Mouse (Mus musculus) layer of hippocampus, adult 9-11 months (tissue): ENCODE data around the gene Gmppa.

Source experiments
- DNase-seq: peaks from one replicate; pipeline ENCODE4 v3.0.0; 2022

Gene Gmppa

DNA sequence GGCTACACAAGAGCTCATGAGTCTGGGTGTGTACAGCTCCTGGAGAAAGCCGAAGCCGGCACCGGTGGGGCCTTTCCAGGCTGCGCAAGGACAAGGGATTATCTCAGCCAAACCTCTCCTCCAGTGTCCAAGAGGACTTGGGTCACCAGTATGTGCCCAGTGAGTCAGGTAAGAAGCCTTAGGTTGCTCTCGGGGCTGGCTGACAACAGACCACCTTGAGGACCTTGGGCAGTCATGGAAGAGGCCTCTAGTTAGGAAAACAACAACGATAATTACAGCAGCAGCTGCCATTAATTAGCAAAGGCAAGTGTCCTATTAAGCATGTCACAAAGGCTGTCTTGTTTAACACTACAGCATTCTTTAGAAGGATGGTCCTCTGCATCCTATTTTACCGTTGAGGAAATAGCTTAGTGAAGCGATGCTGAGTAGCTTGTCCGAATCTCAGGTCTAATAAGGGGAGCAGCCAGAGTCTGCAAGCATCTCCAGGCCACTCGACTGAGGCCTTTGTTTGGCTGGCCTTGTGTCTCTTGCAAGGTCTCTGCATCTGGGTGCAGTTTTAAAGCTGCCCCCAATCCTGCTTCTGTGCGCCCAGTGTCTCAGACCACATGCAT, 11.8 kb upstream of the Gmppa start:
- DNase-seq = no peak

GRCm38 (mm10) chr1:75425796-75426471, 9.8 kb upstream of the Gmppa start:
- DNase-seq = no peak

GRCm38 (mm10) chr1:75438782-75439181, 3.1 kb downstream of the Gmppa start:
- no peak for DNase-seq

DNA sequence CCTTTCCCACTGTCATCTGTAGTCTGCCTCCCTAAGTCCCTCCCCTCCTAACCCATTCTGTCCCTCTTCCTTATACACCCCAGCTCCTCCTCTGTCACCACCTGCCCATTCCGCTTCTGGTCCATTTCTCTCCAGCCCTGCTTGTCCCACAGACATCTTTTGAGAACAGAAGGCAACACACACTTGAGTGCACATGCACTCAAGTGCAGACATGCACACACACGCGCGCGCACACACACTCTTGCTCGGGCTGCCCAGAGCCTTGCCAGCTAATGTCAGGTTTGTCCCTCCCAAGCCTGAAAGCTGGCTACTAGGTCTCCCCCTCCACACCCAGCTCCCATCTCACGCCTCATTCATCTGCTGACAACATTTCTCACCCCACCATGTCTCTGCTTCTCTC, 4.9 kb downstream of the Gmppa start:
- no peak for DNase-seq

DNA sequence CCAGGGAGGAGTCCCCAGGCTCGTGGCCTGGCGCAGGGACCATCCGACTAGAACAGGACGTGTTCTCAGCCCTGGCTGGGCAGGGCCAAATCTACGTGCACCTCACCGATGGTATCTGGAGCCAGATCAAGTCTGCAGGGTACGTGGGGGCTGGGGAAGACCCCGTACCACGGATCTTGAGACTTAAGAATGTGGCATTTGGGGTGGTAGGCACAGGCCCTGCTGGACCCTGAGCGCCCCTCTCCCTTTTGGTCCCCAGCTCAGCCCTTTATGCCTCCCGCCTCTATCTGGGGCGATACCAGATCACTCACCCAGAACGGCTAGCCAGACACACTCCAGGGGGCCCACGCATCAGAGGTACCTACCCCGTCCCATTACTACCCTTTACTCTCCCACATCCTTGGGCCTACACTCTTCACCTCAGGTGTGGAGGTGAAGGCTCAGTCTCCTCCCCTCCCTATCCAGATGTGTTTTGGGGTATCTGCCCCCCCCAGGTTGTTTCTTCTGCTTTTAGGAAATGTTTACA, 5.8 kb downstream of the Gmppa start:
- DNase-seq = no peak

DNA sequence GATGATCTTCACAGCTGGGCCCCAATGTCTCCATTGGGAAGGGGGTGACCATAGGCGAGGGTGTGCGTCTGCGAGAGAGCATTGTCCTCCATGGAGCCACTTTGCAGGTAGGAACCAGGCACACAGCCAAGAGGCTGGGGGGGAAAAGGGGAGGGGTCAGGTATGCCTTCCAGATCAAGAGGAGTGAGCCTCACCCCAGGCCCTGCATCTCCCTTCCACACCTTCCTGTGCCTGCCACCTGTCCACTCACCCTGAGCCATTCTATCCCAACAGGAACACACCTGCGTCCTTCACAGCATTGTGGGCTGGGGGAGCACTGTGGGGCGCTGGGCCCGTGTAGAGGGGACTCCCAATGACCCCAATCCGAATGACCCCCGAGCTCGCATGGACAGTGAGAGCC, 6.4 kb downstream of the Gmppa start:
- no peak for DNase-seq

GRCm38 (mm10) chr1:75442811-75443210, 7.1 kb downstream of the Gmppa start:
- DNase-seq = no peak

DNA sequence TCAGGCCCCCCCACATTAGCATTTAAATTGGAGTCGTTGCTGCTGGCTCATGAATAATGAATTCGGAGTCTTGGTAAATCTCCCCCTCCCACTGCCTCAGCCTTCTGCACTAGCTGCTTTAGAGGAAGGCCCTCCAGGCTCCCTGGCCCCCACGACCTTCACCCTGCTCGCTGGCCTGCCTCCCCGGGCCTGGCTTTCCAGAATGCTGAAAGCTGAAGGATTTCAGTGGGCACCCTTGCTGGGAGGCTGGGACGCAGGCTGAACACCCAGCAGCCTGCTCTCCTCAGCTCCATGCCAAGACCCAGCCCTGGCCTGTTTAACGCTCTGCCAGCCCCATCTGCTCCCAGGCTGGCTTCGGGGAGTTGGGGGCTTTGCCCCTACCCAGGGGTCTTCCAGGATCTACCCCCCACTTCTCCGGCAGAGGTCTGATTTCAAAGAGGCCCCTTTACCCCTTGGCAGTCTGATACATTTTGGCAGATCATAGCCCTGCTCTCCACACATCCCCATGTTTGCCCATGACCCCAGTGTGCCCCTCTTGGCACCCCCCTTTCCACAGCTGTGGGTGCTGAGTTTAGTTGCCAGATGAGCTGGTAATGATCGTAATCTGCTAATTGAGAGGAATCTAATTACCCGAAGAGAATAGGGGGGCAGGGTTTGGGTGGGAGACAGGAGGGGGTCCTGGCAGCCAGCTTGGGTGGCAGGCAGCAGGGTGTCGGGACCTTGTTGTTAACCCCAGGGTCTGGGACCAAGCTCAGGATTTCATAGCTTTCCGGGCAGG, 7.7 kb downstream of the Gmppa start:
- DNase-seq = no peak

DNA sequence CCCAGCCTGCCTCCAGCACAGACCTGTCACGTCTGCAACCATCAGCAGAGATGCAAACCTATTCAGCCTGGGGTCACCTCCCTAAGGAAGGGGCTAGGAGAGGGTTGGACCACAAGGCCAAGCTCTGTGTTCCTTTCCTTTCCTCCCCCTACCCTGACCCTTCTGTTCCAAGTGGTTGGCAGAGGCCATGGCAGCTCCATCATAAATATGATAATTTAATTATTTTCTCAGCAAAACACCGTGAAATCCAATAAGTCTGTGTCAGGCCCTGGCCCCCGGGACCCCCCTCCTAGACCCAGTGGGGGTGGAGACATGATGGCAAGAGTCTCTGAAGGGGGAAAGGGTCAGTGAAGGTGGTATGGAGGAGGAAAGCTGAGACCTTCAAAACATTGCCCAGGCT, 8.5 kb downstream of the Gmppa start:
- DNase-seq = no peak

GRCm38 (mm10) chr1:75445141-75445701, 9.5 kb downstream of the Gmppa start:
- peak; percentile 79 for DNase-seq

- DNase-seq = peak; percentile 71
Measured at GRCm38 (mm10) chr1:75445751-75446611, 10.3 kb downstream of the Gmppa start.

GRCm38 (mm10) chr1:75446656-75447055, 10.9 kb downstream of the Gmppa start:
- DNase-seq = no peak

GRCm38 (mm10) chr1:75447265-75448051, 11.7 kb downstream of the Gmppa start:
- no peak for DNase-seq

DNA sequence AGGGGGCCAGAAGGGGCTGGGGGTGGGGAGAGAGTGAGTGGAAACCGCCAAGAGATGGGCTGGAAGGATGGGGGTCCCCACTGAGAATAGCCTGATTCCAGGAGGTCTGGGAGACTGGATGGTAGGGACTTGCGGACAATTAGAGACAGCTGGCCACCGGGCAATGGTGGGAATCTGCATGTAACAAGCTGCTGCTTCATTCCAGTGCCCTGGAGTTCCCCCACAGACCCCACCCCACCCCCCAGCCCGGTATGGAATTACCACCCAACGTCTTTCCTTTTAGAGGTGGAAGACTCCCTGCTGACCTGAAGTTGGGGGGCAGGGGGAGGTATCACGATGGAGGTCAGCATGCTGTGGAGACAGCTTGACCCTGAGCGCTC, 12.3 kb downstream of the Gmppa start:
- no peak for DNase-seq

DNA sequence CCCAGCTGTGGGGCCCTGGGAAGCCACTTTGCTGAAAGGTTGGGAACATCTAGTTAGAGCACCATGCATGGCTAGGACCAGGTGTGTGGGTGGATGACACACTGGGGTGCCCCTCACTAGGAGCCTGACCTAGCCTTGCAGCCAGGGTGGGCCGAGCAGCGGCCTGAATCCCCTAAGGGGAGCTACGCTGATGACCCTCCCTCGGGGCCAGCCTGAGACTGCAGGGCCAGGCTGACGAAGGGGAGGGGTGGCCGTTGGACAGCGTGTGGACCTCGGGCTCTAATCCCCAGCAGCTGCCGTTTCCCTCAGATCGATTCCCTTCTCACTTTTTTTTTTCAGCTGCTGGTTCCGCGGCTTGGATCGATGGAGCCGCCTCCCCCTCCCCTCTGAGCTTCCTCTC, 13.2 kb downstream of the Gmppa start:
- DNase-seq = no peak

DNA sequence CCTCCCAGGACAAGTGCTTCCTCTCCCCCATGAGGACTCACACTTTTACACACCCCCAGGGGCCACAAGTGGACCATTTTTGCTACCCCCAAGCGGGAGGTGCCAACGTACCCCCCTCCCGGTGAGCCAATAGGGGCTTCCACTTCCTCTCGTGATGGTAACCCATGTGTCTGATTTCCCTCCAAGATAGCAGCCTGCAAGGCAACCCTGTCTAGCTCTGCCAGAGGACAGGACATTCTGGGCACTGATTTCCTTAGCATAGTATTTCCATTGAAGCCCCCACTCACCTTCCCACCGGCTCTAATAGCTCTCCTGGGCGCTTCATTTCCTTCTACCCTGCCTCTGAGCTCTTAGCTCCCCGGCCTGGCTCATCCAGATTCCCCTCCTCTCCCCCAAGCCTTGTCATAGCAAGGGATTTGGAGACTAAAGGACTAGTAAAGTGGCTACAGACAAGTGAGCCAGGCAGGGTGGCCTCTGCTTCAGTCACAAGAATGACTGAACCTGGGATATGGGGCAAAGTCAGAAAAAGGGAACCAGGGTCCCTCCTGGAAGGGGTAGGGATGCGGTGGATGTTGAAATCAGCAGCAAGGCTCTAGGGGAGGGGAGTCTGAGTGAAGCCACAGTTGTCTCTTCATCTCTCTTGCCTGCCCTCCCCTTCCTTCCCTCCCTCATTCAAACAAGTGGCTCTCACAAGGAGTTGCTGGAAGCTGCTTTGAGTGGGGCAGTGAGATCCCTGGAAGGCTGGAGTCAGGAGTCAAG, 13.8 kb downstream of the Gmppa start:
- DNase-seq = no peak

GRCm38 (mm10) chr1:75450314-75451005, 14.7 kb downstream of the Gmppa start, which contains the start of gene Asic4:
TSS of gene Asic4 (plus strand) at chr1:75450436.
- DNase-seq = no peak

DNA sequence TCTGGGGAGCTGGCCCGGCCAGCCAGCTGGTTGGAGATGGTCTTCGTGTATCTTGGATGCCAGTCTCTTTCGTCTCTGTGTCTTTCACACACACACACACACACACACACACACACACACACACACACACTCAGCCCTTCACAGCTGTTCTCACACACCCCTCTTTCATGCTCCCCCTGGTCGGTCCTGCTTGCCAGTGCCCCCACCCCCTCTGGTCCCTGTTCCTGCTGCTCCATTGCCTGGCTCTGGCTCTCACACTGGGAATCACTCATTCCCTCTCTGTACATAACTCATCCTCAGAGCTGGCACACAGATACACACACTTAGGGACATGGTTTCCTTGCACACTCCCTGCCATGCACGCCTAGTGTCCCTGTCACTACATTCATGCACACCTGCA, 16.2 kb downstream of the Gmppa start:
- DNase-seq = no peak

DNA sequence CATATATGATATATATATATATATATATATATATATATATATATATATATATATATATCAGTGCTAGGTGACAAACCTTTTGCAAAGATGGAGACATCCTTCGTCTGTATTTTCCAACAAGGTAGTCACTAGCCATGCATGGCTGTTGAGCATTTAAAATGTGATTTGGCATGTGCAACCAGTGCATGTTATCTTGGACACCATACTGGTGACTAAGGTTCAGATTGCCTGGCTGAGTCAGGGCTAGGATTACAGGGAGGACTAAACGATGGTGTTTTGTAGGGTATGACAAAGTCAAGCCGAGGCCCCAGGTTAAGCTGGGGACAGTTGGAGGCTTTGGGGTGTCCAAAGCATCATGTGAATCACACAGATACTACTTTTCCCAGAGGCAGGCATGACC, 19.7 kb downstream of the Gmppa start:
- DNase-seq = no peak

DNA sequence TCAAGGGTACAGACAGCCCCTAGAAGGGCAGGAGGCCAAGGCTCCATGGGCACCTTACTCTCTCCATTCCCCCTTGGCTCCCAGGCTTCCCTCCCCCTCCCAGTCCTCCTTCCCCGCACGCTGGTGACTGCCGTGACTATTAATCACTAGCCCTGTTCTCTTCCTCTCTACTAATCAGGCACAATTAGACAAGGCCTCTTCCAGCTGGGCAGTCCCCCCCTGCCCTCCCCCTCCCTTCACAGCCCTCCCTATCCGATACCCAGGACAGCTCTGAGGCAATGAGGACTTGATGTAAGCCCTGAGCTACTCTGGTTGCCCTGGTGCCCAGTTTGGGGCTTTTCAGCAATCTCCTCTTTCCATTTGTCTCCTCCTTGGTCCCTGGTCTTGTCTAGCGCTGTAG, 20.2 kb downstream of the Gmppa start:
- no peak for DNase-seq
